Mouse (Mus musculus) heart, adult 11 months (tissue): ENCODE data around the gene Ubac2.

ENCODE experiments used
- DNase-seq: peaks from one replicate; pipeline ENCODE4 v3.0.0; 2022

Ubac2 gene

DNA sequence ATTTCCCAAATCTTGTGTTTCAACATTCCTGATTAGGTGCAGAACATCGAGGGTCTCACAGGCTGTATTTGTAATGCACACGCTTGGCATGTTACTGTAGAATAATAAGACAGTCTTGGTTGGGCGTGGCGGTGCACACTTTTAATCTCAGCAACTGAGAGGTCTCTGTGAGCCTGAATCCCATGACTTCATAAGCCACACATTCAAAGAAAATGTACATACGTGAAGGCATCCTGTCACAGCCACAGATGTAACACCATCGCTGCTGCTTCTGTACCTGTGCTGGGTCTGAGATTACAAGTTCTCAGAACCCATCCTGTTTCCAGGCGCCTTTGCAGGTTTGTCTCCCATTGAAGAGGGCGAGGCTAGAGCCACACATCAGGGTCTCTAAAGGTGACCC lies 133.3 kb downstream of the Ubac2 start:
- DNase-seq: no peak

DNA sequence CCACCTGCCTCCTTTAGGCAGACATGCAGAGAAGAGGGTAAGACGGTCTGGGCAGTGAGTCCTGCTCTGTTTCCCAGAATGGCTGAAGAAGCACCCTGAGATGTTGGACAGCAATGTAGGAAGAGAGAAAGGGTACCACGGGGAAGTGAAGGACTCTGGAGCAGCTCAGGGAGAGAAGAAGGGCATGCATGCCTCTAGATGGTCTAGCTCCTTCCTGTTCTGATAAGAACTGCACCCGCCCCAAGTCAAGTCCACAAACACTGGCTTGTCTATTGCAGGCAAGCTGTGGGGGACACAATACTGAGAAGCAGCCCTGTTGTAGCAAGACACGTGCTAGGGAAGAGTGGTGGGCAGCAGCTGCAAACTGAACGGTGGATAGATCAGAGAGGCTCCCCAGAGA lies 133.8 kb downstream of the Ubac2 start:
- DNase-seq: no peak

- no peak for DNase-seq
These were observed 134.4 kb downstream of the Ubac2 start for GRCm38 (mm10) chr14:122012814-122013213.

GRCm38 (mm10) chr14:122013417-122013951 lies 135.1 kb downstream of the Ubac2 start:
- peak; percentile 98 for DNase-seq

- no peak for DNase-seq
These were observed 139.5 kb downstream of the Ubac2 start for GRCm38 (mm10) chr14:122017958-122018357.

DNA sequence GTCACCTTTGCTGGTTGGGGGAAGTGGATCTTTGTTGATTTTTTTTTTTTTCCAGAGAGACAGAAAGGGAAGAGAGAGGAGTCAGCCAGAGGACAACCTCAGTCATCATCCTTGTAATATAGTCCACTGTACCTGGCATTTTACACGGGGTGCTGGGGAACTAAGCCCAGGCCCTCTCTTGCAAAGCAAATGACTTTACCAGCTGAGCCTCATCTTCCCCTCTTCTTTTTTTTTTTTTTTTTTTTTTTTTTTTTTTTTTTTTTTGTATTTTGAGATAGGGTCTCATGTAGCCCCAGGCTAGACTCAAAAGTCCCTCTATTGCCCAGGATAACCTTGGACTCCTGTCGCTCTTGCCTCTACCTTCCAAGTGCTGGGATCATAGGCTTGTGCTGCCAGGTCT lies 141.0 kb downstream of the Ubac2 start:
- peak; percentile 72 for DNase-seq

- peak; percentile 84 for DNase-seq
These were observed 142.1 kb downstream of the Ubac2 start for GRCm38 (mm10) chr14:122020567-122020966.

GRCm38 (mm10) chr14:122023054-122023453 lies 144.6 kb downstream of the Ubac2 start:
- peak; percentile 82 for DNase-seq

GRCm38 (mm10) chr14:122023928-122024327 lies 145.5 kb downstream of the Ubac2 start:
- peak; percentile 70 for DNase-seq

- DNase-seq: peak; percentile 92
These were observed 150.7 kb downstream of the Ubac2 start for GRCm38 (mm10) chr14:122028926-122029745.

GRCm38 (mm10) chr14:122029851-122030250 lies 151.4 kb downstream of the Ubac2 start:
- no peak for DNase-seq

DNA sequence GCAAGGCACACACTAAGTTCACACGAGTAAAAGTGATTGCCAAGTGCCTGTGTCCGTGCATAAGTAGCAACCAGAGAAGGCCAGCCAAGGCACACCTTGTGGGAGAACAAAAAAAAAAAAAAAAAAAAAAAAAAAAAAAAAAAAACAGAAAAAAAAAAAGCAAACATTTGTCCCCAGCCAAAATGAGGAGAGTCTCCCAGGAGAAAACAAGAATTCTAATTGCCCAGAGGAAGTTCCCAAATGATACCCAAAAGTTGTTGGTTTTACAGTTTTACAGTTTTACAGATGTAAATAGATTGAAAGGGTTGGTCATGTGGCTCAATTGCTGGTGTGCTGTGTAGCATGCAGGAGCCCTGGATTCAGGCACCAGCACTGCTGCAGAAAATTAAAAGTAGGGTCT lies 153.6 kb downstream of the Ubac2 start:
- DNase-seq: no peak

DNA sequence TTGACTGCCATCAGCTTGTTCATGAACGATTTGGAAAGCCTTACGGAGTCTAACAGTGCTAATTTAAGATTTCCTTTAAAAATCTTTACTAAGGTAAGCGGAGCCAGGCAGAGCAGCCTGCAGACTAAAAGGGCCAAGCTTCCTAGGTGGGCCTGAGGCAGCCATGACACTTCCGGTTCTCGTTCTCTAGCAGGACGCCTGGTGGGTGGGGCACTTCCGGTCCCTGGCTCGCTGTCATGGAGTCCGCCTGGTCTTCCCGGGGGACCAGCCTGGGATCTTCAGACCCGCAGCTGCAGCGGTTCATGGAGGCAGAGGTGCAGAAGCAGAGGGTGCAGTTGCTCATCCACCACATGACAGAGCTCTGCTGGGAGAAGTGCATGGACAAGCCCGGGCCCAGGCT lies 156.0 kb downstream of the Ubac2 start, which contains the start of gene Timm8a2:
Timm8a2 (plus strand) TSS at position 224 of the 400 bp plus-strand sequence.
- no peak for DNase-seq

DNA sequence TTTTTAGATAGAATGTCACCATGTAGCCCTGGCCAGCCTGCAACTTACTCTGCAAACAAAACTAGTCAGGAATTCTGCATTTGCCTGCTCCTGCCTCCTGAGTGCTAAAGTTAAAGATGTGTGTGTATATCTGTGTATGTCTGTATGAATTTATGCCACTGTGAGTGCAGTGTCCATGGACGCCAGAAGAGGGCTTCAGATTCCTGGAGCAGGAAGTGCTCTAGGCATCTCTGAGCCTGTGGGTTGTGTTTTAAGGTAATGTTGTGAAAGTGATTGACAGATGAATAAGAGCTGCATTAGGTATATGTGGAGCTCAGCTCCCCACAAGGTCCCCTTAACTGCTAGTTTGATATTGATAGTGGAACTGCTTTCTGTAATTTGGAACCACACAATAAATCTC lies 156.8 kb downstream of the Ubac2 start:
- DNase-seq: no peak

- DNase-seq: no peak
These were observed 157.4 kb downstream of the Ubac2 start for GRCm38 (mm10) chr14:122035860-122036259.

DNA sequence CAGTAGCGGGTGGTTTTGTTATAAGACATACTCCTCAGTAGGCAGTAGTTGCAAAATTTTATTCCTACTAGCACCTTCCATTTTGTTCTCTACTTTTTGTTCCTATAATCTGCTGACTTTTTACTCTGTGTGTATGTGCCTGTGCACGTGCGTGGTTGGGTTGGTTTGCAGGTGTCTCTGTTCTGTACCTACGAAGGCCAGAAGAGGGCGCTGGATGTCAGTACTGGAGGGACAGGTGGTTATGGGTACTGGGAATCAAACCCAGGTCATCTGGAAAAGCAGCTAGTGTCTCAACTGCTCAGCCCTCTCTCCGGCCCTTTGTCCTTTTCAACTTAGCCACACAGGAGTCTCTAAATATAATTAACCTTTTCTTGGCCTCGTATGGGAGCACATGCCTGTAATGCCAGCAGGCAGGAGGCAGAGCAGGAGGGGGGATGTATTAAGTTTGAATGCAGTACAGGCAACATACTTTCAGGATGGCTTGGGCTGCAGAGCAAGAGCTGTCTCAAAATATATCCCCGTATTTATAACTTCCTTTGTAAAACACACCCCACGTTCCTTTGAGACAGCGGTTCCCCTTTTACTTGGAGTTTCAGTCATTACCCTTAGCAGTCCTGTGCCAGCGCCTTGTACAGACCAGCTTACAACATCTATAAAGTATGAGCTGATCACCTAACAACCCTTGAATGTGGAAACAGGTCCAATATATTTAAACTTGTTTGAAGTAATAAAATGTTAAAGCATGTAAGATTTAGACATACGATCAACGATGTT lies 160.6 kb downstream of the Ubac2 start:
- DNase-seq: no peak

- no peak for DNase-seq
These were observed 163.0 kb downstream of the Ubac2 start for GRCm38 (mm10) chr14:122041413-122041825.

- DNase-seq: no peak
These were observed 163.8 kb downstream of the Ubac2 start for GRCm38 (mm10) chr14:122042142-122042694.

DNA sequence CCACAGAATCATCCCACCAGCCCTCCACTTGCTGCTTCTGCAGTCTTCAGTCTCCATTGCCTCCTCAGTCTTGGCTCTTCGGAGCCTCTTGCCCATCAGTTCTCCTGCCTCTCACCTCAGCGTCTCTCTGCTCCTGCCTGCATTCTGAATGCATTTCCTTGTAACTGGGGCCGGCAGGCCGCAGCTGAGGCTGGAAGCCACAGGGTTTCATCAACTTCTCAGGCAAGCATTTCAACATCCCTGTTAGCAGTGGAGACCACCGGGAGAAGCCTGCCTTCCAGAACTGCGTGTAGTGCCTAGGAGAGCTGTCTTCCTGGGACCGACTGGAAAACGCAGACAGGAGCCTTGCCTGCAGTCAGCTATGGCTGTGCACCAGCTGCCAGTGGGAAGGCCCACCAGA lies 169.4 kb downstream of the Ubac2 start:
- DNase-seq: no peak

DNA sequence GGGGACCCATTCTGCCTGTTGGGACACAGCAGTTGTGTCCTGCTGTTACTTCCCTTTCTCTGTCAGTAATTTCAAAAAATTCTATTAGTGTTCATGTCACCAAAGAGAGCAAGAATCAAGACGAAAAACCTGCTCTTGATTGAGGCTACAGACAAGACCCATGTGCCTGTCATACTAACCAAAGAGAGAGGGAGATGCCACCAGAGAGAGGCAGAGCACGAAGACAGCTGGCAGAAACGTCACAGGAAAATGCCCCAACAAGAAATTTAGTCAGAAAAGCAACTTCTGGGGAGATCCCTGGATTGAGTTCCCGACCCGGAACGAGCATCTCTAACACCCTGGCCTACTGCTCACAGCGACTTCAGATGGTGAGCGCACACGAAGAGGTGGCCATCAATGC lies 170.4 kb downstream of the Ubac2 start:
- DNase-seq: no peak

- no peak for DNase-seq
These were observed 174.6 kb downstream of the Ubac2 start for GRCm38 (mm10) chr14:122052896-122053635.

DNA sequence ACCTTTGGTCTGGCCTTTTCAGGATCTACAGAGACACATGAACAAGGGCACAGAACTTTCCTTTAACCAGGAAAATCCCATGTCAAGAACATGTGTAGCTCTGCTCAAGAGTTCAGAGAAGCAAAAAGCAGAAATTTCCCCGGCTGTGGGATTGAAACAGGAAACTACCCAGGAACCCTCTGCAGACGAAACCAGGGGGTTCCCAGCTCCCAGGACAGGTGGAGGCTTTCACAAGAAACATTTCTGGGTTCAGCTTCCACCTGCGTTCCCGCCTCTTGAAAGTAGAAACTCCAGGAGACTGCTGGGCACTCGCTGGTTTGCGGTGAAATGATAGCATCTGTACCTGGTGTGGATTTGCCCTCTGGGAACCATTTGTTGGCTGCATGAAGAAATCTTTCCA lies 178.5 kb downstream of the Ubac2 start:
- DNase-seq: peak; percentile 88

DNA sequence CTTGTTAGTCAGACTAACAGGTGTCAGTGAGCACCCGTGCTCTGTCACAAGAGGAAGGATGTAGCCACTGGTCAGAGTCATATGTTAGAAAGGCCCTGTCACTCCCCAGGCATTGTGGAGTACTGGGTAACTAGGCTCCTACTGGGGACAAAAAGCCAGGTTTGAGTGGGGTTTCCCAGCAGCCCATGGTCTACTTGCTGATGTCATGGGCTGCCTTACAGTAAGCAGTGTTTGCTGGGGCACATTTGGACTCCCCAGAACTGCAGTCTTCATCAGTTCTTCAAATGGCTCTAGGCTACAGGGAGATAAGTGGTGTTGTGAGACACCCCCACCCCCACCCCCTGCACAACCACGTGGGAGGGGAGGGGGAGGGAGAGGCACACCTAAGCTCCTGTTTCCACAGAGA lies 179.5 kb downstream of the Ubac2 start:
- peak; percentile 86 for DNase-seq
